Mouse (Mus musculus) gastrocnemius, postnatal 25 days (tissue): ENCODE measurements around the gene Txndc2. TPM values are rescaled to one million over a fixed set of nuclear protein-coding genes. Genes with fewer than 3 reads are reported as not detected.

Experiments used
- DNase-seq: peaks from one replicate; pipeline ENCODE4 v3.0.0; 2022
- total RNA-seq, 2 experiments: library from RNA; stranded (reverse); gene quantifications; 1 replicate in 1 of 2; 2 replicates in 1 of 2; pipeline ENCODE4 v1.2.3; 2021

Txndc2 gene
- total RNA-seq, 2 experiments from 2014 or later: not detected

DNA sequence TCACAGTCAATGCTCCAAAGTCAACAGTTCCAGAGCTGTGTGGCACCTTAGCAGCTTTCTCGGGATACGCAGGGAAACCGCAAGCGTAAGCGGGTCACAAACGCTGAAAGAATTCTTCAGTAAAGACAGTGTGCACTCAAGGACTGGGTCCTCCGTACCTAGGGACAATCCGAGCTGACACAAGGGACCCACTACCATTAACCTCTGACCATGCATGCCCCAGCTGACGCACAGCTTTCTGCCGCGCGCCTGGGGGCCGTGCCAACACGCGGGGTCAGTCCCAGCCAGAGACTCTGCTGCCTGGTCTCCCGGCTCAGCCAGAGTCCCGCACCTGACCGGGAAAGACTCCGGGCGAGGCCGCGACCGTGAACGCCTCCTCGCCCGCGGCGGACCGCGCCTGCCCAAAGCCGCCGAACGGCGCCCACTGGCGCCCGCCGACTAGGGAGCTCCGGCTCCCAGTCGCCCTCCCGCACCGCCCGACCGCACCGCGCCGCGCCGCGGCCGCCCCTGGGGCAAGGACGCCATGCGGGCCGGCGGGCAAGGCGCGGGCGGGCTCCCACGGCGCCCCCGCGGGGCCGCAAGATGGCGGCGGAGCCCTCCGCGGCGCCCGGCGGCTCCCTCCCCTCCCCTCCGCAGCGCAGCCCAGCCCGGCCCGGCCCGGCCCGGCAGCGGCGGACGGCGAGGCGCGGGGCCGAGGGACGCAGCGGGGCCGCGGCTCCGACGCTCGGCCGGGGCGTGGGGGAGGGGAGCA is 29.4 kb downstream of the Txndc2 start:
- peak; percentile 50 for DNase-seq

DNA sequence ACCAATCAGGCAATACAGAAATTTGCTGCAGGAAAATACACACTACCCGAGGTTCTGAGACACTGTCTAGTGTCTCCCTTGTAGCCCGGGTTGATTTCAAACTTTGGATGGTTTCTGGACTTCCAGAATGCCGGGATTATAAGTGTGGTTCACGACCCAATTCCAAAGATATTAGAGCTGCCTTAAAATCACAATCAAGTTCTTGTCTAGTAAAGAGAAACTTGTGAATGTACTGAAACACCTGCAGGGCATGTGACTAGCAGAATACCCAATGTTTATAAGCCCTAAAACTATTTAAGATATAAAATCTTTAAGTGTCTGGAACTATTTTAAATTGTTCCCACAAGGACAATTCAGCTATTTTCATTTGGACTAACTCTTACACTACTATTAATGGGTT is 30.2 kb downstream of the Txndc2 start:
- DNase-seq: no peak

DNA sequence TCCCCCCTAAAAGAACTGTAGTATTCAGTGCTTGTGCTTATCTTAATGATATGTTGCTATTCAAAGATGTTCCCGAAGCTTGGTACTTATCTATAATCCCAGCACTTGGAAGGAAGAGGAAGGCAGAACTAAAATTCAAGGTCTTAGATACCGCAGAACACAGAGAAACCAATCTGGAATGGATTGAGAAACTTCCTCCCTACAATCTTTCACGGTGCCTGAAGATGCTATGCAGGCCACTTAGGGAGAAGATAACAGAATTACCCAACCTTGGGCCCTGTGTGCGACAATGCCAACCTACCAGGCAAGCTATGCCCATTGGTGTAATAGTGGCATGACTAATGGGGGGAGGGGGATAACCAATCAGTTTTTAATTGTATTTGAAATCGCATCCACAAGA is 33.2 kb downstream of the Txndc2 start:
- DNase-seq: no peak

DNA sequence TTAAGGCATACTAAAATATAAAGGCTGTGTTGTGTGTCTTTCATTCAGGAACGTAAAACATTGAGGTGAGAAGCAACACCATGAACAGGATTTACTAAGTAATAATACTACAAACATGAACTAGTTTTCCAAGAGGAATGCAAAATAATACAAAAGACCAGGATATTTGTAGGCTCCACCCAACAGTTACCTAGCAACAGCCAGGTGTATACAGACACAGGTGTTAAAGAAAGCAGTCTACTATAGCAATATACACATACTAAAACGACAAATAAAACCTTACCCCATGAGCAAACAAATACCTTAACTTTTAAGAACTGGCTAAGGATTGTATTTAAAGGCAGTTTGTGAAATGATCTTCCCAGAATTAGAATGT is 33.7 kb downstream of the Txndc2 start:
- no peak for DNase-seq

DNA sequence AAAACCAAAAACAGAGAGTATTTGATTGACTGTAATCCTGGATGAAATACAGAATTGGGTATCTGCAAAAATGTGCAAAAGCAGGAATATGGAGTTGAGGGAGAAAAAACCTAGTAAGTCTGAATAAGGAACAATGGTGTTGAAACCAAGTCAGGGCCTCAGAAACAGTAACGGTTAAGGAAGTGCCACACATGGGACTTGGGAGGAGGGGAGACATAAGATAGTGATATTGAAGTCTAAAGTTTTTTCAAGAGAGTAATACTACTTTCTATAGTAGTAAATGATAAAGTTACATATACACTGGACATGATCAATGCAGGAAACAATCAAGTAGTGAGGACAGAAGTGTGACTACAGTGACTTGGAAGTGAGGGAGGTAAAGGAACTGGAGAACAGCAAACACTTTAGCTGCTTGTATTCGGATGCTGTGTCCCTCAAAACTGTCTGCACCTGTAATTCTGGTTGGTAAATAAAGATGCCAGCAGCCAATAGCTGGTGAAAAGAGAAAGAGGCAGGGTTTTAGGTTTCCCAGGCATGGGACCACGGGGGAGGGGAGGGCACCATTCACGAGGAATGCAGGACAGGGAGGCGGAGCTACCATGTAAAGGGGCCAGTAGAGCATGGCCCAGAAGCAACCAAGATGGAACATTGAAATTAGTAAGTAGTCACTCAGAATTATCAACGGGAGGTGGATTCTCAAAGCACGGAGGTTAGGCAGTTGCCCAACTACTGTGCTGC is 34.2 kb downstream of the Txndc2 start:
- DNase-seq: no peak

DNA sequence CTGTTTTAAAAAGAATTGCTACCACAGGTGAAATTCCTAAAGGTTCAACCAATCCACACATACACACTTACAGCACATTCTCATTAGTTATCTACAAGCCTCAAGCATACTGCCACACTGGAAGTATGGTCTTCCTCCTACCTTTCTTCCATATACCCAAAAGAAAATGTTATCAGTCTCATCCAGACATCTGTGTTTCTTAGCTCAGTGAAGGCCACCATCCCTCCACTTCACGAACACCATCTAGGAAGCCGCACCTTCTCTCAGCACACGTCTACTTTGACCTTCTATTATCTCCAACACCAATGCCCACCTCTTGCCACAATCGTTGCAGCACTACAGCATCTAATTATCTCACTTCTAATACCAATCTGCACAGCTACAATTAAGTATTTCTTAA is 36.0 kb downstream of the Txndc2 start:
- no peak for DNase-seq

DNA sequence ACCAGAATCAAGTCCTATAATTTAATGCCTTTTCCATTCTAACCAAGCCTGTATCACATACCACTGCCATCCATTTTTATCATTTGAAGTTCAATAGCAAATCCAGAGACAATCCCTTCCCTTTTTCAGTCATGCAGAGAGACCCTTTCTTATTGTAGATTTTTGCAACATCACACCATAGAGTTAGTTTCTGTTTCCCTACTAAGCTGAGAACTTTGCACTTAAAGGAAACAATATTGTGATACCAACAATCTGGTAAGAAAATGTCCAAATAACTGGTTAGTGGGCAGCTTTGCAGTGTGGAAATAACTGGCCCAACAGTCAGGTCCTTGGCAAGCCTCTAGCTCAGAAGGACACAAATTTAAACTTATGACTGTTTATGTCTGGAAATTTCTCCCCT is 37.1 kb downstream of the Txndc2 start:
- DNase-seq: no peak

DNA sequence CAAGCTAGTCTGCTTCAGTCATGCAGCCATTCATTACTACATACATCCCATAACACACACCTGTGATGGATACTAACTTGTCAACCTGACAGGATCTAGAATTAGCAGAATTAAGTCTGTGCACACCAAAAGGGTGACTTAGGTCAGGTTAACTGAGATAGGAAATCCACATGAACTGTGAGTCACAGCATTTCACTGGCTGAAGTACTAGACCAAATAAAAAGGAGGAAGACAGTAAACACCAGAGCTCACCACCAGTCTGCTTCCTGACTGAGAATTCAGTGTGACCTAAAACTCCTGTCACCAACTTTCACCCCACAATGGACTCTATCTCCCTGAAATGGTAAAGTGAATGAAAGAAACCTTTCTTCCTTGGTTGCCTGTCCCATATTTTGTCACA is 37.7 kb downstream of the Txndc2 start:
- no peak for DNase-seq

DNA sequence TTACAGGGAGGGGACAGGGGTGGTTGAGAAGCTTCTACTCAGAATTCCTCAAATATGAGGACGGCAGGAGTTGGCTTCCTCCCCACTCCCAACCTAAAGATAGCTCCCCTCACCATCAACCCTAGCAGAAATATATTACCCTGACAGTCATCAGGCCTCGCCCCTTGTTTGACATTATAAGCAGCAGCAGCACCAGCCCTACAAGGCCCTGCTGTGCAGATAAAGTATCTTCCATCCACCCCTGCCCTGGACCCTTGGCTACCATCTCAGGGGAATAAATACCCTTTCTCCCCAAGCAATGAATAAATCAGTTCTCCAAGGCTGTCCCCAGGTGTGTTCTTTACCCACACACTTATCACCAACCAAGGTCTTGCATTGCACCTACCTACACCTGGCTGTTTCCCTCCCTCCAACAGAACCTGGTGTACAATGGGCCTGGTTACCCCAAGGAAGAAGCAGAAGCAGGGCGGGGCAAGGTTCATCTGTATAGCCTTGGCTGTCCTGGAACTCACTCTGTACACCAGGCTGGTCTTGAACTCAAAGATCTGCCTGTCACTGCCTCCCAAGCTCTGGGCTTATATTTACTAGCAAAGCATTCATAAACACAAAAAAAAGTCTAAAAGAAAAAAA is 44.0 kb downstream of the Txndc2 start:
- no peak for DNase-seq

DNA sequence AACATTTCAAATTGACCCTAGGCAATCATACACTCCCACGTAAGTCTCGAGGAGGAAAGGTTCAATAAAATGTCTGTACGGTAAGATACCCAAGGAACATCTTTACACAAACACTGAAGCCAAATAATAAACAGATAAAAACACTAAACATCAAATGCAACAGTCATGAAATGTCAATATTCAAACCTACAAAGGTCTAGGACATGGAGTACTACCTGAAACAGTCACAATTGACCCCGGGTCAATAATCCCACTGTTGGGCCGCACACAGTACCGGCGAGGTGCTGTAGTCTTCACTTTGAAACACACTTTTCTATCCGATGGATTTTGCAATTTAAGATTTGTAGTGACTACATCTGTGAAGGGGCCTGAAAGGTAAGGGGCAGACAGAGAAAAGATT is 47.3 kb downstream of the Txndc2 start:
- DNase-seq: no peak

Other genes starting within 250 kb of the Txndc2 start
- 10 to 100 TPM in 1 of 2 experiments, 1 to 10 TPM in 1; 6.4 to 14.0 TPM for gene Tmem232, start 101.4 kb downstream of the Txndc2 start, total RNA-seq
- gene Vapa, start 28.6 kb downstream of the Txndc2 start, total RNA-seq: 100 to 1,000 TPM; 121 to 125 TPM
- gene Rab31, start 130.6 kb upstream of the Txndc2 start, total RNA-seq: 1 to 10 TPM; 6.9 to 8.1 TPM
- gene Ppp4r1, start 140.4 kb upstream of the Txndc2 start, total RNA-seq: 10 to 100 TPM; 19.9 to 24.3 TPM
- 10 to 100 TPM; 20.2 to 20.5 TPM for gene Ralbp1, start 243.6 kb upstream of the Txndc2 start, total RNA-seq